Mouse (Mus musculus): ENCODE measurements around the gene Grin1. TPM values are rescaled to one million over a fixed set of nuclear protein-coding genes. Genes with fewer than 3 reads are reported as not detected.
"Not testable (repeated sequence)": the region's sequence is repeated elsewhere in the genome, so short reads cannot be mapped to it uniquely, and the experiment has no call there.

Gene Grin1
- polyA plus RNA-seq, 1 experiment from 2014 or later: not detected

GRCm38 (mm10) chr2:25257250-25257649 lies 61.7 kb downstream of the Grin1 start:
- H3K9ac ChIP-seq (ENCODE audit: low read length); H3K4me2 ChIP-seq (ENCODE audit: low read depth, low read length); H3K27ac ChIP-seq (ENCODE audit: low read length); H3K4me3 ChIP-seq (ENCODE audit: low read length); ATAC-seq (replicated peaks; ENCODE audit: extremely low read depth, insufficient read depth, low FRiP score); H3K9me3 ChIP-seq (replicated peaks; ENCODE audit: control insufficient read depth, low read length); H3K36me3 ChIP-seq (ENCODE audit: control insufficient read depth, insufficient read depth); H3K27me3 ChIP-seq (ENCODE audit: control insufficient read depth, insufficient read depth, low read length): not testable (repeated sequence)
- peaks cover 13% of the 10 kb centered on the region for H3K4me1 ChIP-seq (ENCODE audit: control insufficient read depth, insufficient read depth, low read length)
- 81% methylated on average over 5 of the region's 5 CpGs for WGBS

DNA sequence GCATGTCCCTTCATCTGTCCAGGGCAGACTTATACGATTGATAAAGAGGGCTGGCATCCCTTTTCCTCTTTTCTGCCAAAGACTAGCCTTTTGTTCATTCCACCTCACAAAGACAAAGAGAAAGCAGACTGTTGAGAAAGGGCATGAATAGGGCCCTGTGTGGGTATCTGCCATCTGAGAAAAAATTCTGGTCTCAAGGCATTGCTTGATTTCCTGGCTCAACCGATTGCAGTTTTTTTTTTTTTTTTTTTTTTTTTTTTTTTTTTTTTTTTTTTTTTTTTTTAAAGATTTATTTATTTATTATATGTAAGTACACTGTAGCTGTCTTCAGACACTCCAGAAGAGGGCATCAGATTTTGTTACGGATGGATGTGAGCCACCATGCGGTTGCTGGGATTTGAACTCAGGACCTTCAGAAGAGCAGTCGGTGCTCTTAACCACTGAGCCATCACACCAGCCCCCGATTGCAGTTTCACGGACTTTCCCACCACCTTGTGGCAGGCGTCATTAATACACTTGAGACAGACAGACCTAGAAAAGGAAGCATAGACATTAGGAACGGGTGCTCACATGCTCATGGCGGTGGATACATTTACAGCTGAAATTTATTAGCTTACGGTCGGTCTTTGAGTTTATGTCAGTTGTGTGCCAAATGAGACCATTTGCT lies 62.4 kb downstream of the Grin1 start:
- 53% methylated on average over 11 of the region's 12 CpGs for WGBS
- Histone ChIP-seq H3K4me2 (ENCODE audit: low read depth, low read length) (peak overlapping the region; percentile 97), H3K4me3 (ENCODE audit: low read length) (peak overlapping the region; percentile 100), H3K4me1 (ENCODE audit: control insufficient read depth, insufficient read depth, low read length) (peaks cover 13% of the 10 kb centered on the region), H3K9ac (ENCODE audit: low read length) (peak overlapping the region; percentile 87)
- H3K27me3 ChIP-seq (ENCODE audit: control insufficient read depth, insufficient read depth, low read length); H3K36me3 ChIP-seq (ENCODE audit: control insufficient read depth, insufficient read depth); H3K9me3 ChIP-seq (replicated peaks; ENCODE audit: control insufficient read depth, low read length); ATAC-seq (replicated peaks; ENCODE audit: extremely low read depth, insufficient read depth, low FRiP score); H3K27ac ChIP-seq (ENCODE audit: low read length): not testable (repeated sequence)

- peaks cover 6% of the 10 kb centered on the region; the same call in 1 of the 2 replicates for H3K36me3 ChIP-seq (ENCODE audit: control insufficient read depth, insufficient read depth)
- H3K27me3 ChIP-seq (ENCODE audit: control insufficient read depth, insufficient read depth, low read length): no peaks in the 10 kb centered on the region
- under 1% methylated on average over 39 of the region's 39 CpGs for WGBS
- H3K9ac ChIP-seq (ENCODE audit: low read length): peak within 1 kb of the TSS; percentile 87
- peak within 1 kb of the TSS; percentile 68 for H3K27ac ChIP-seq (ENCODE audit: low read length)
- peaks cover 13% of the 10 kb centered on the region for H3K4me1 ChIP-seq (ENCODE audit: control insufficient read depth, insufficient read depth, low read length)
- H3K4me3 ChIP-seq (ENCODE audit: low read length): peak within 1 kb of the TSS; percentile 100
- no peaks in the 10 kb centered on the region for H3K9me3 ChIP-seq (replicated peaks; ENCODE audit: control insufficient read depth, low read length)
- ATAC-seq (replicated peaks; ENCODE audit: extremely low read depth, insufficient read depth, low FRiP score): peak; percentile 80
- peak within 1 kb of the TSS; percentile 97 for H3K4me2 ChIP-seq (ENCODE audit: low read depth, low read length)
Observed at GRCm38 (mm10) chr2:25255284-25255779, 63.7 kb downstream of the Grin1 start, which contains the start of gene Tmem203. Gene Tmem203 (plus strand): TSS chr2:25255439.

- WGBS: 88% methylated on average over 1 of the region's 1 CpGs
- Histone ChIP-seq H3K36me3 (ENCODE audit: control insufficient read depth, insufficient read depth) (peaks cover 14% of the 10 kb centered on the region), H3K4me3 (ENCODE audit: low read length) (no peak overlapping the region), H3K27ac (ENCODE audit: low read length) (no peak overlapping the region), H3K27me3 (ENCODE audit: control insufficient read depth, insufficient read depth, low read length) (no peaks in the 10 kb centered on the region), H3K4me2 (ENCODE audit: low read depth, low read length) (no peak overlapping the region), H3K9me3 (replicated peaks; ENCODE audit: control insufficient read depth, low read length) (no peaks in the 10 kb centered on the region), H3K9ac (ENCODE audit: low read length) (no peak overlapping the region), H3K4me1 (ENCODE audit: control insufficient read depth, insufficient read depth, low read length) (peaks cover 13% of the 10 kb centered on the region)
- no peak for ATAC-seq (replicated peaks; ENCODE audit: extremely low read depth, insufficient read depth, low FRiP score)
Observed at GRCm38 (mm10) chr2:25252331-25252730, 66.7 kb downstream of the Grin1 start.

GRCm38 (mm10) chr2:25246183-25247072 lies 72.6 kb downstream of the Grin1 start, which contains the start of gene AL732309.1:
Gene AL732309.1 (minus strand): TSS chr2:25246863.
- Histone ChIP-seq H3K4me3 (ENCODE audit: low read length) (no peak within 1 kb of the TSS), H3K4me2 (ENCODE audit: low read depth, low read length) (no peak within 1 kb of the TSS), H3K27me3 (ENCODE audit: control insufficient read depth, insufficient read depth, low read length) (peaks cover 12% of the 10 kb centered on the region; the same call in 1 of the 2 replicates), H3K27ac (ENCODE audit: low read length) (no peak within 1 kb of the TSS), H3K4me1 (ENCODE audit: control insufficient read depth, insufficient read depth, low read length) (peaks cover 7% of the 10 kb centered on the region), H3K9me3 (replicated peaks; ENCODE audit: control insufficient read depth, low read length) (no peaks in the 10 kb centered on the region), H3K36me3 (ENCODE audit: control insufficient read depth, insufficient read depth) (peaks cover 15% of the 10 kb centered on the region), H3K9ac (ENCODE audit: low read length) (no peak within 1 kb of the TSS)
- no peak for ATAC-seq (replicated peaks; ENCODE audit: extremely low read depth, insufficient read depth, low FRiP score)
- 86% methylated on average over 10 of the region's 10 CpGs for WGBS

- WGBS: 87% methylated on average over 4 of the region's 4 CpGs
- Histone ChIP-seq H3K4me3 (ENCODE audit: low read length) (no peak overlapping the region), H3K4me1 (ENCODE audit: control insufficient read depth, insufficient read depth, low read length) (peaks cover 13% of the 10 kb centered on the region), H3K9ac (ENCODE audit: low read length) (no peak overlapping the region), H3K27ac (ENCODE audit: low read length) (no peak overlapping the region), H3K36me3 (ENCODE audit: control insufficient read depth, insufficient read depth) (peaks cover 7% of the 10 kb centered on the region), H3K9me3 (replicated peaks; ENCODE audit: control insufficient read depth, low read length) (no peaks in the 10 kb centered on the region), H3K4me2 (ENCODE audit: low read depth, low read length) (no peak overlapping the region), H3K27me3 (ENCODE audit: control insufficient read depth, insufficient read depth, low read length) (peaks cover 16% of the 10 kb centered on the region; the same call in 1 of the 2 replicates)
- ATAC-seq (replicated peaks; ENCODE audit: extremely low read depth, insufficient read depth, low FRiP score): no peak
Observed at GRCm38 (mm10) chr2:25244144-25244543, 74.8 kb downstream of the Grin1 start.

GRCm38 (mm10) chr2:25243342-25243741 lies 75.6 kb downstream of the Grin1 start:
- peaks cover 4% of the 10 kb centered on the region for H3K36me3 ChIP-seq (ENCODE audit: control insufficient read depth, insufficient read depth)
- no peak overlapping the region for H3K4me2 ChIP-seq (ENCODE audit: low read depth, low read length)
- WGBS: 63% methylated on average over 8 of the region's 8 CpGs
- no peak overlapping the region for H3K27ac ChIP-seq (ENCODE audit: low read length)
- H3K27me3 ChIP-seq (ENCODE audit: control insufficient read depth, insufficient read depth, low read length): peaks cover 16% of the 10 kb centered on the region; the same call in 1 of the 2 replicates
- no peak overlapping the region for H3K4me3 ChIP-seq (ENCODE audit: low read length)
- H3K9ac ChIP-seq (ENCODE audit: low read length): no peak overlapping the region
- no peak for ATAC-seq (replicated peaks; ENCODE audit: extremely low read depth, insufficient read depth, low FRiP score)
- no peaks in the 10 kb centered on the region for H3K9me3 ChIP-seq (replicated peaks; ENCODE audit: control insufficient read depth, low read length)
- H3K4me1 ChIP-seq (ENCODE audit: control insufficient read depth, insufficient read depth, low read length): peaks cover 13% of the 10 kb centered on the region

- Histone ChIP-seq H3K27ac (ENCODE audit: low read length) (no peak within 1 kb of the TSS), H3K4me2 (ENCODE audit: low read depth, low read length) (peak within 1 kb of the TSS; percentile 95), H3K27me3 (ENCODE audit: control insufficient read depth, insufficient read depth, low read length) (peaks cover 16% of the 10 kb centered on the region; the same call in 1 of the 2 replicates), H3K4me1 (ENCODE audit: control insufficient read depth, insufficient read depth, low read length) (peaks cover 13% of the 10 kb centered on the region), H3K9me3 (replicated peaks; ENCODE audit: control insufficient read depth, low read length) (no peaks in the 10 kb centered on the region), H3K36me3 (ENCODE audit: control insufficient read depth, insufficient read depth) (peaks cover 4% of the 10 kb centered on the region; the same call in 1 of the 2 replicates), H3K4me3 (ENCODE audit: low read length) (peak within 1 kb of the TSS; percentile 62), H3K9ac (ENCODE audit: low read length) (peak within 1 kb of the TSS; percentile 68)
- no peak for ATAC-seq (replicated peaks; ENCODE audit: extremely low read depth, insufficient read depth, low FRiP score)
- WGBS: under 1% methylated on average over 47 of the region's 59 CpGs
Observed at GRCm38 (mm10) chr2:25242101-25242506, 76.9 kb downstream of the Grin1 start, which contains the start of the genes Rnf208 and Cysrt1. Gene Rnf208 (plus strand): TSS chr2:25242255. Gene Cysrt1 (minus strand): TSS chr2:25242452.

Measured in heart, embryonic 16.5 days (tissue).